Mouse (Mus musculus): ENCODE data around the gene Tent4b. TPM values are rescaled to one million over a fixed set of nuclear protein-coding genes. Genes with fewer than 3 reads are reported as not detected.

Tent4b gene
- polyA plus RNA-seq, 1 experiment from 2014 or later, result 6.2 TPM

DNA sequence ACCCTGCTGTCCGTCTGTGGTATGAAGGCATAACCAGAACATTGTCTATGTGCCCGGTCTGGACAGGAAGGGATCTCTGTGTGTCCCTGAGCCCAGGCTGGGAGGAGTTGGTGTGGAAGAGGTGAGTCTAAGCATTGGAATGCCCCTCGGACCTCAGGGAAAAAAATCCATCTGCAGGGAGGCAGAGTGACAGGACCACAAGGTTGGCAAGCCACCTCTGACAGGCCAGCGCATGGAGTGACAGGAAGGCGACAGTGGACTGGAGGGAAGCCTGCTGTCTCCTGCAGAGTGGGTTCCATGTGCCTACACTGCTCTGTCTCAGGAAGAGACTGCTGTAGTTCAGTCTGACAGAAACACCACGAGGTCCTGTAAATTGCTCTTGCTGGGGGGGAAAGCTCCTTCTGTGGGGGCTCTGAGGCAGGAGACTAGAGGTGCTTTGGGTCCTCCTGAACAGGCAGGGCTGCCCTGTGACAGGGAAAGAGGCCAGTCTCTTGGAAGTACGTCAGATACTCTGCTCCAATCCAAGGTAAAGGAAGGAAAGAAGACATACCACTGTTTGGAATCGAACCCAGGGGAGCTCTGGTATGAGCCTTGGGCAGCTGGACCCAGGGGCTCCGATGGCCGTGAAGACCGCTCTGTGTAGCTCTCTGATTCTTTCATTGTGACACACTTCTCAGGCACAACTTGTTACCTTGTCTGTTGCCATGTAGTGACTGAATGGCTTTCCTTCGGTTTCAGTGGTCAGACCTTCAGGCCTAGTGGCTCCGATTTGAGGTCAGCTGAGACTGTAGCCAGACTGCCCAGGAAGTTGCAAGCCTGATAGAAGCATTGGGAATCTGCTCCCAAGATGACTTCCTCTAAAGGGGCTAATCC is 84.5 kb downstream of the Tent4b start:
- Histone ChIP-seq H3K27me3 (ENCODE audit: control insufficient read depth, insufficient read depth, low read depth, low read length) (no peaks in the 10 kb centered on the region), H3K4me2 (ENCODE audit: low read depth, low read length) (no peak overlapping the region), H3K9me3 (ENCODE audit: control insufficient read depth, low read length) (no peaks in the 10 kb centered on the region), H3K9ac (ENCODE audit: low read length) (no peak overlapping the region), H3K36me3 (ENCODE audit: control insufficient read depth, insufficient read depth, low read length) (no peaks in the 10 kb centered on the region), H3K4me1 (replicated peaks; ENCODE audit: control insufficient read depth, insufficient read depth, low read length) (peaks cover 21% of the 10 kb centered on the region), H3K4me3 (ENCODE audit: low read length) (no peak overlapping the region), H3K27ac (ENCODE audit: low read length) (no peak overlapping the region)
- 81% methylated on average over 13 of the region's 13 CpGs for WGBS
- no peak for ATAC-seq (ENCODE audit: low read depth)

DNA sequence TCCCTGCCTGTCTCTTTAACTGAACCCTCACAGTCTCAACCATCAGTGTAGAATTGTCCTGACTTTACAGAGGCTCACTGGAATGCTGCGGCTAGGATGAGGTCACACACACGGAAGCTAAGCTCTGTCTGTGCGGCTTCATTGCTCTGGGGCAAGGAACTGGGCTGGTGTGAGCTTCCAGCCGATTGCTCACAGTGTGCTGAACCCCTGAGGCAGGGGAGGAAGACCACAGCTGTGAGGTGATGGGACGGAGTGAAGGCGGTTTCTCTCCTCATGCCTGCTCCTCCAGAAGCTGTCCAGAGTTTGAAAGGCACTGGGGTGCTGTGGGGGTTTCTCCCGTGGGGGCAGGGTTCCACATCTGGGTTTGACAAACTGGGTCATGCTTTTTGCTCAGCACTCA is 85.7 kb downstream of the Tent4b start:
- no peaks in the 10 kb centered on the region for H3K9me3 ChIP-seq (ENCODE audit: control insufficient read depth, low read length)
- H3K27me3 ChIP-seq (ENCODE audit: control insufficient read depth, insufficient read depth, low read depth, low read length), result no peaks in the 10 kb centered on the region
- 41% methylated on average over 7 of the region's 7 CpGs for WGBS
- no peaks in the 10 kb centered on the region for H3K36me3 ChIP-seq (ENCODE audit: control insufficient read depth, insufficient read depth, low read length)
- no peak for ATAC-seq (ENCODE audit: low read depth)
- H3K9ac ChIP-seq (ENCODE audit: low read length), result peak overlapping the region; percentile 36; the same call in 1 of the 2 replicates
- H3K4me2 ChIP-seq (ENCODE audit: low read depth, low read length), result no peak overlapping the region
- H3K4me1 ChIP-seq (replicated peaks; ENCODE audit: control insufficient read depth, insufficient read depth, low read length), result peaks cover 14% of the 10 kb centered on the region
- H3K4me3 ChIP-seq (ENCODE audit: low read length), result no peak overlapping the region
- no peak overlapping the region for H3K27ac ChIP-seq (ENCODE audit: low read length)

DNA sequence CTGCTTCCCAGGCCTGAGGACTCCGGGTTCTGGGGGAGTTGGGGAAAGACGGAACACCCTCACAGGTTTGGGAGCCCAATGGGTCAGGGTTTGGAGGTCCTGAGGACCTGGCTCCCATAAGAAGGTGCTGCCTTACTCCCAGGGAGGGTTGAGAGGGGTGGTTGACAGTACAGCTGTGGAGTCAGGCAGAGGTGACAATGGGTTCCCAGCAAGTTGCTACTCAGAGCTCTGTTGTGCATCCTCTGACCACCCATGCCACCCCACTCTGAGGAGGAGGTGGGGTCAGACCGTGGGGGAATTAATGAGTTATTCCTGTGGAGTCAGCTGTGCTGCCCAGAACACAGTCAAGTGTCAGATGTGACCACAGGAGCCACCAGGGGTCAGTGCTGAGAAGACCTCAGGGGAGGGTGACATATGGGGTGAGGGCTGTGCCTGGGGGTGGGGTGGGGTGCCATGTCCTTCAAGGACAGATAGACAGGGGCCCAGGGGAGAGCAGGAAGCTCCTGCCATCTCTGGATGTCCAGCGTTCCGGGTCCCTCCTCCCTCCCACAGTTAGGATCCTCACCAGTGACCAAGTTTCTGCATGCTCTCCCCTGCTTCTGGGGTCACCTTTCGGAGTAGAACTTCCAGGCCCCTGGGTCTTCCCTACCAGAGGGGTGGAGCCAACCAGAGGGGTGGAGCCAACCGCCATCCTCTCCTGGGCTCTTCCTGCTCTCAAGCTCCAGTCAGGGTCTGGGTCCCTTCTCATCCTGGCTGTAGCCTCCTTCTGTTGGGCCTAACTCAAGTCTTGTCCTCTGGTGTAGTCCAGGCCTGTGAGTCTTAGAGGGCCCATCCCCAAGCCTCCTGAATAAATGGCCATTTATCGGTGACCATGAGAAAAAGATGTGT is 86.7 kb downstream of the Tent4b start:
- no peak overlapping the region for H3K9ac ChIP-seq (ENCODE audit: low read length)
- H3K27ac ChIP-seq (ENCODE audit: low read length), result no peak overlapping the region
- H3K9me3 ChIP-seq (ENCODE audit: control insufficient read depth, low read length), result no peaks in the 10 kb centered on the region
- ATAC-seq (ENCODE audit: low read depth), result no peak
- H3K27me3 ChIP-seq (ENCODE audit: control insufficient read depth, insufficient read depth, low read depth, low read length), result no peaks in the 10 kb centered on the region
- H3K4me3 ChIP-seq (ENCODE audit: low read length), result no peak overlapping the region
- H3K4me1 ChIP-seq (replicated peaks; ENCODE audit: control insufficient read depth, insufficient read depth, low read length), result peaks cover 14% of the 10 kb centered on the region
- WGBS, result 82% methylated on average over 8 of the region's 8 CpGs
- no peaks in the 10 kb centered on the region for H3K36me3 ChIP-seq (ENCODE audit: control insufficient read depth, insufficient read depth, low read length)
- H3K4me2 ChIP-seq (ENCODE audit: low read depth, low read length), result no peak overlapping the region

- no peak overlapping the region for H3K4me2 ChIP-seq (ENCODE audit: low read depth, low read length)
- H3K9ac ChIP-seq (ENCODE audit: low read length), result no peak overlapping the region
- H3K36me3 ChIP-seq (ENCODE audit: control insufficient read depth, insufficient read depth, low read length), result no peaks in the 10 kb centered on the region
- H3K9me3 ChIP-seq (ENCODE audit: control insufficient read depth, low read length), result no peaks in the 10 kb centered on the region
- H3K27ac ChIP-seq (ENCODE audit: low read length), result no peak overlapping the region
- ATAC-seq (ENCODE audit: low read depth), result no peak
- H3K4me1 ChIP-seq (replicated peaks; ENCODE audit: control insufficient read depth, insufficient read depth, low read length), result peaks cover 14% of the 10 kb centered on the region
- 60% methylated on average over 14 of the region's 14 CpGs for WGBS
- no peak overlapping the region for H3K4me3 ChIP-seq (ENCODE audit: low read length)
- no peaks in the 10 kb centered on the region for H3K27me3 ChIP-seq (ENCODE audit: control insufficient read depth, insufficient read depth, low read depth, low read length)
Observed at GRCm38 (mm10) chr8:88286421-88286960, 87.5 kb downstream of the Tent4b start.

DNA sequence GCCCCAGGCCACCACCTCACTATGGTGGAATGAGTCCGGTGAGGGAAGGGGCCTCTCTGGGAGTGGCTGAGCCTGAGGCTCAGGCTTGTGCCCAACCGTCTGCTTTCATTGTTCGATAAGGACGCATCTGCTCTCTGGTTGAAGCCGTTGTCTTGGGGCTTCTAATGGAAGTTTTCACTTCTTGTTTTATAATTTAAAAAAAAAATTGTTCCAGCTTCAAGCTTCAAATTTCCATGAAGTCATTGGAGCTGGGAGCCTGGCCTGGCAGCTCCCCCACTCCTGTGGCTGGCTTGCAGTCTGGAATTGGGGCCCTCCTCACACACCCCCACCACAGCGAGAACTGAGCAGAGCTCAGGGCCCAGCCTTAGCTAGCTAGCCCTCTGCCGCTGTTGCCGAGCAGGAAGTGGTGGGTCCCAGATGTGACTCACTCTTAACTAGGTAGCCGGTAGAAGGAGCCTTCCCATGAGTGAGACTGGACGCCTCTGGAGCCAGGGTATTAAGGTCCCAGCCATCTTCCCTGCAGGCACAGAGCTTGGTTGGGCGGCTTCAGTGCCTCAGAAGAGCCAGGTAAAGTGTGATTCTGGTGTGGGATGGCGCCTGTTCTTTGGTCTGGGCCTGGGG is 89.7 kb downstream of the Tent4b start:
- H3K9ac ChIP-seq (ENCODE audit: low read length), result 0 out of 2 replicates have a peak overlapping the region, but pooled peaks have one; percentile 8
- no peak for ATAC-seq (ENCODE audit: low read depth)
- peaks cover 7% of the 10 kb centered on the region for H3K4me1 ChIP-seq (replicated peaks; ENCODE audit: control insufficient read depth, insufficient read depth, low read length)
- WGBS, result 69% methylated on average over 12 of the region's 12 CpGs
- H3K4me2 ChIP-seq (ENCODE audit: low read depth, low read length), result no peak overlapping the region
- H3K27ac ChIP-seq (ENCODE audit: low read length), result no peak overlapping the region
- no peaks in the 10 kb centered on the region for H3K27me3 ChIP-seq (ENCODE audit: control insufficient read depth, insufficient read depth, low read depth, low read length)
- H3K9me3 ChIP-seq (ENCODE audit: control insufficient read depth, low read length), result no peaks in the 10 kb centered on the region
- H3K4me3 ChIP-seq (ENCODE audit: low read length), result no peak overlapping the region
- H3K36me3 ChIP-seq (ENCODE audit: control insufficient read depth, insufficient read depth, low read length), result no peaks in the 10 kb centered on the region

- no peak overlapping the region for H3K4me2 ChIP-seq (ENCODE audit: low read depth, low read length)
- H3K36me3 ChIP-seq (ENCODE audit: control insufficient read depth, insufficient read depth, low read length), result no peaks in the 10 kb centered on the region
- H3K9ac ChIP-seq (ENCODE audit: low read length), result no peak overlapping the region
- H3K4me1 ChIP-seq (replicated peaks; ENCODE audit: control insufficient read depth, insufficient read depth, low read length), result peaks cover 4% of the 10 kb centered on the region
- H3K9me3 ChIP-seq (ENCODE audit: control insufficient read depth, low read length), result no peaks in the 10 kb centered on the region
- H3K4me3 ChIP-seq (ENCODE audit: low read length), result no peak overlapping the region
- H3K27ac ChIP-seq (ENCODE audit: low read length), result no peak overlapping the region
- 56% methylated on average over 1 of the region's 1 CpGs for WGBS
- ATAC-seq (ENCODE audit: low read depth), result no peak
- no peaks in the 10 kb centered on the region for H3K27me3 ChIP-seq (ENCODE audit: control insufficient read depth, insufficient read depth, low read depth, low read length)
Observed at GRCm38 (mm10) chr8:88289901-88290300, 90.9 kb downstream of the Tent4b start.

DNA sequence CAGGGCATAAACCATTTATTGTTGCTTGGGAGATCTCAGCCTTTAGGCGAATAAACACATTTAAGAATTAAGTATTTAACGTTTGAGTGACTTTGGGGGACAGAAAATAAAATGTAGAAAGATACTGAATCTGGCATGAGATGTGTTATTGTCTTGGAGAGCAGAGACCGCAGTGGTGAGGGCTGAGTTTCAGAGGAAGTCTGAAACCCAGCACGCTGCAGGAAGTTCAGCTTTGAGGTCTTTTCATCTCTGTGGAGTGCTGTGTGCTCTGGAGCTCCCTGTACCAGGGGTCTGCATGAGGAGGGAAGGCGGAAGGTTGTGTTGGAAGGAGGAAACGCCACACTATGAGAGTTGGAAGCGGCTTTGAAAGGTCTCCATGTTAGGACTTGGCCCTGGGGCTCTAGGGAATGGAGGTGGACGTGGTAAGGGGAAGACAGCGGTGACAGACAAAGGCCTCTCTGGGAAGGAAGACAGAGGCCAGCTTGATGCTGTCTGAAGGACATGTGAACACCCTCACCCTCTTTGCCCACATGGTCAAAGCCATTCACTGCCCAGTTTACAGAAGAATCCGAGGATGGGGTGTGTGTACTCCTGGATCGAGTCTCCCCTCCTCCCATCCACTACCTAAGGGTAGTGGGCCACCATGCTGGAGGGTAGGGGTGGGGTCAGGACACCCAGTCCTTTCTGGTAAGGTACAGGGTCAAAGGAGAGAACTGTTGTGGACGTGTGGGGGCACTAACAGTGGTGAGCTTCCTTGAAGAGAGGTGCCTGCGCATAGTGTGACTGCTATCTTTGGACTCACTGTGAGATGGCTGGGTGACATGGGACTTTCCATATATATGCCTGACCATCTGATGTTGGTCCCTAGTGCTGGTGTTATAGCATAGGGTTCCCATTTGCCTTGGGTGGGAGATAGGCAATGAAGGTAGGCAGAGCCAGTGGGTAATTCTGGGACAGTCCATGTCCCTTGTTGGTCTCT is 91.6 kb downstream of the Tent4b start:
- Histone ChIP-seq H3K27ac (ENCODE audit: low read length) (no peak overlapping the region), H3K4me1 (replicated peaks; ENCODE audit: control insufficient read depth, insufficient read depth, low read length) (peaks cover 4% of the 10 kb centered on the region; the same call in 1 of the 2 replicates), H3K36me3 (ENCODE audit: control insufficient read depth, insufficient read depth, low read length) (no peaks in the 10 kb centered on the region), H3K4me2 (ENCODE audit: low read depth, low read length) (no peak overlapping the region), H3K4me3 (ENCODE audit: low read length) (no peak overlapping the region), H3K9me3 (ENCODE audit: control insufficient read depth, low read length) (no peaks in the 10 kb centered on the region), H3K27me3 (ENCODE audit: control insufficient read depth, insufficient read depth, low read depth, low read length) (no peaks in the 10 kb centered on the region), H3K9ac (ENCODE audit: low read length) (no peak overlapping the region)
- no peak for ATAC-seq (ENCODE audit: low read depth)
- WGBS, result 78% methylated on average over 13 of the region's 13 CpGs

- no peak overlapping the region for H3K9ac ChIP-seq (ENCODE audit: low read length)
- no peaks in the 10 kb centered on the region for H3K27me3 ChIP-seq (ENCODE audit: control insufficient read depth, insufficient read depth, low read depth, low read length)
- H3K36me3 ChIP-seq (ENCODE audit: control insufficient read depth, insufficient read depth, low read length), result no peaks in the 10 kb centered on the region
- 89% methylated on average over 11 of the region's 11 CpGs for WGBS
- H3K4me1 ChIP-seq (replicated peaks; ENCODE audit: control insufficient read depth, insufficient read depth, low read length), result peaks cover 4% of the 10 kb centered on the region; the same call in 1 of the 2 replicates
- no peak overlapping the region for H3K4me2 ChIP-seq (ENCODE audit: low read depth, low read length)
- H3K9me3 ChIP-seq (ENCODE audit: control insufficient read depth, low read length), result no peaks in the 10 kb centered on the region
- H3K27ac ChIP-seq (ENCODE audit: low read length), result no peak overlapping the region
- no peak for ATAC-seq (ENCODE audit: low read depth)
- no peak overlapping the region for H3K4me3 ChIP-seq (ENCODE audit: low read length)
Observed at GRCm38 (mm10) chr8:88291305-88291690, 92.3 kb downstream of the Tent4b start.
